Mouse (Mus musculus) layer of hippocampus, postnatal 36 days (tissue): Measurements from ENCODE around the gene Fgfr2. TPM values are rescaled to one million over a fixed set of nuclear protein-coding genes. Genes with fewer than 3 reads are reported as not detected.
"Not testable (repeated sequence)": the region's sequence is repeated elsewhere in the genome, so short reads cannot be mapped to it uniquely, and the experiment has no call there.

Experiments used
- DNase-seq, 2 experiments: peaks; one replicate each; pipeline ENCODE4 v3.0.0; 2022
- total RNA-seq, 2 experiments: library from RNA; stranded (reverse); gene quantifications; 2 replicates each; pipeline ENCODE4 v1.2.3; 2021

The Fgfr2 gene
- total RNA-seq, 2 experiments from 2014 or later: 45.4 to 47.9 TPM

DNA sequence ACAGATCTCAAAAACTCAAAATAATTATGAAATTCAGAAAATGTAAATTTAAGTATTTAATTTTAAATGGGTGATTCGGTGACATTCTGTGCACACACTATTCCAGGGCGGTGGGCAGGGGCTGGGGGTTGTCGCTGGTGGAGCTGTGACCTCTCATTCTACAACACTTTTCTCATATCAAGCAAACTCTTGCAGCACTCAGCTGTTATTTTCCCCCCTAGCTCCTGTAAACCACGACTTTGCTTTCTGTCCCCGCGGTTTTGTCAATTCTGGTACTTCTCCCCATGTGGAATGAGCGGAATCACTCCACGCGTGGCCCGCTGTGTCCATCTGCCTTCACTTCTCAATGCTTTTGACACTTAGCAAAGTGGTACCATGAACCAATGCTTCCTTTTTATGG is 2549.4 kb downstream of the Fgfr2 start:
- no peak for DNase-seq

DNA sequence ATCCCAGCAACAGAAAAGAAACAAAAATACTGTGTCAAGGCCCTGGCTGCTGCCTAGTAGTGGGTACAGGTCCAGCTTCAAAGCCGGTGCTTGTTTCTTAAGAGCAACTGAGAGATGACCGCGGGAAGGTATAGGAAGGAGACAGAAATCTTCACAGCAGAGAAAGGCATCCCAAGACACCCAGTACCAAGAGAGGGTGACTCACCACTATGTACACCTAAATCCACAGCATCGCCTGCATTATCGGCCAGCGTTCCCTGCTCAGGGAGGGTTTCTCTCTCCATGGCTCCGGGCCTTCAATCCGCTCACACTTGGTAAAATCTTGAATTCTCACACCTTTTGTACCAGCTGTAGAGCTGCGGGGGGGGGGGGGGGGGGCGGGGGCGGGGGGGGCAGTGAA is 2550.3 kb downstream of the Fgfr2 start, which contains the start of gene Nsmce4a:
Gene Nsmce4a (minus strand): TSS at position 298 of the 400 bp plus-strand sequence.
- no peak for DNase-seq

DNA sequence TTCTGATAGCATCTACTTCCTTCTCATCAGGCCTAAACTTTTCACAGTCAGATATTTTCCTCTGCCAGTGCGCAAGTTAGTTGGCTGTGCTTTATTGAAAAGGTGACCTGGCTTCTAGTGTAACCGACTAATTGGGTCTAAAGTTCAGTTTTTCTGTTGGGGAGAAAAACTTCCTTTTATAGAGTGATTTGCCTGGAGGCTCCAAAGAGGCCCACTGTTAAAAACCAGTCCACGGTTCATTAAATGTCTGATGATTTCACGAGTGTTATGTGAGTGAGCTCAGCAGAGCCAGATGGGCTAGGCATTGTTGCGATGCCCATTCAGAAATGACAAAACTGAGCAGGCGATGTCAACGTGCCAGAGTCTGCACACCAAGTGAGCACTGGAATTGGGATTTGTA is 2552.7 kb downstream of the Fgfr2 start:
- DNase-seq: no peak

DNA sequence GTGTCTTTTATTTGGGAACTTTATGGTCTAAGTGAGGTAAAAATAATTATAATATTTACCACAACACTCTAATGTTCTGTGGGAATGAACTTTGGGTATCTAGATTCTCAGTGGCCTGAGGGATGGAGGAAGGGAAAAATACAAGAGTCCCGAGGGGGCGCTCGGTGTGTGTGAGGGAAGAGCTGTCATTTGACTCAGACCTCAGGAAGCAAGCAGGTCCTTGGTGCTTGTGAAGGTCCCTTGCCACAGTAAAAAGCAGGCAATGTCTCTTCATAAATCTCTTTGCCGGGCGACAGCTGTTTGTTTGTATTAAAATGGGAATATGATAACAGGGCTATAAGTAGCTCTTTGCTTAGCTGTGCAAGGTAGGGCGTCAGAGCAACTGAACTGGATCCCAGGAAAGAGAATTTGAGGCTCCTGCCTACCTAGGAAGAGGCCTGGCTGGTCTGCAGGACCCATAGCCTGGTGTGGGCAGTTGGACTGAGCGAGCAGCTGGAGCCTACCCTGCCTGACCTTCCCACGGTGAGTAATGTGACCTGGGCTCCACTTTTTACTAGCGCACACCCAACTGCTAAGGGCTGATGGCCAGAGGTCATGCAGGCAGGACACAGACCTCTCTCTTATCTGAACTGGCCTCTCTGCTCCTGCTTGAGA is 2554.2 kb downstream of the Fgfr2 start:
- no peak for DNase-seq

DNA sequence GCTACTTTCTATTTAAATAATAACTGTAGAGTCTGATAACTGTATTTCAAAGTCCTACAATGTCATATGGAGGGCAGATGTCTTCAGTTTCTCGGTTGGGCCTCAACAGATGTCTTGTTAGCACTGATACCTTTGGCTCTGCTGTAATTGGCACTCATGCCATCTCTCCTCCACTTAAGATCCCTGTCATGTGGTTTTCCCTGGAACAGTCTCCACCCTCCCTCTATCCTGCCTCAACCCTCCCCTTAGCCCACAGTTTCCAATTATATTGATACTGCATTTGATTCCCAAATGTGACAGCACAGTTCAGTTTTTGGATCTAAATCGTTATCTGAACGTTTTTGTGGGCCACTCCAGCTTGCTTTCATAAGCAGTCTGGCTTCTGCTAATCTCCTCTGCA is 2558.6 kb downstream of the Fgfr2 start:
- DNase-seq: no peak

DNA sequence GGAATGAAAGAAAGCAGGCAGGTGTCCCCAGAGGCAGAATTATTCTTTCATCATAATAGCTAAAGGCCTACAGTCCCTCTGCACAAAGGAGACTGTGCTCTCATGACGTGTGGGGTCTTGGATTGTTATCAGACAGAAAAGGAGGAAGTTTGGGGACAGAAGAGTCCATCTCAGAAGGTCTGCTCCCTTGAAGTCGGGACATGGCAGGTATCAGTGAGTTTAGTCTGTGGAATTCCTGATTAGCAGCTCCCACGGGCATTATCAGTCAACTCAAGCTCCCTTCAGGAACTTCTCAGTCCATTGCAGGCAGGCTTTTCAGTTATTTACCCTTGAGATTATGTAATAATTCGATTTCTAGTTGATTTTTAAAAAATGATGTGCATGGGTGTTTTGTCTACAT is 2559.3 kb downstream of the Fgfr2 start:
- no peak for DNase-seq

DNA sequence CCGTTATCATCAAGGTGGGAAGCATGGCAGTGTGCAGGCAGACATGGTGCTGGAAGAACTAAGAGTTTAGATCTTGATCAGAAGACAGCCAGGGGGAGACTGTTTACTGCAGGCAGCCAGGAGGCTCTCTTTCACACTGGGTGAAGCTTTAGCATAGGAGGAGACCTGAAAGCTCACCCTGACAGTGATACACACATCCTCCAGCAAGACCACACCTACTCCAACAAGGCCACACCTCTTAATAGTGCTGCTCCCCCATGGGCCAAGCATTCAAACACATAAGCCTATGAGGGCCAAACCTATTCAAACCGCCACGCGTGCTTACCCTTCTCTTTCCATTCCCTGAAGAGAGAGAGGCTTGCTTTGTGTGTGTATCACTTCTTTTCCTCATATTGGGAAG is 2559.9 kb downstream of the Fgfr2 start:
- no peak for DNase-seq

DNA sequence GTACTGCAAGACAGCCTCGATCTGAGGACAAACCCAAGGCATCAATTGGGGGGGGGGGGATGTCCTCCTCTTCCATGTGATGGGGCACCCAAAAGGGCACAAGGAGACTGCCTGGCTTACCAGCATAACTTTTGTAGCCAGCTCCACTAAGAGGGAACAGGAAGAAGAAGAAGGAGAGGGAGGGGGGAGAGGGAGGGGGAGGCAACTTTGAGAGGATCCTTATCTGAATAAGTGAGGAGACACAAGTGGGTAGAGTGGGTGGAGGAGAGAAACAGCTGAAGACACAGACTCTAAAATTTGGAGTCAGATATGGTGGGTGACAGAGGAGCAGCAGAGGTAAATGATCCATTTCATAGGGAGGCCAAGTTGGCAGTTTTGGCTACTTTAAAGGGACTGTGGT is 2562.2 kb downstream of the Fgfr2 start:
- no peak for DNase-seq

DNA sequence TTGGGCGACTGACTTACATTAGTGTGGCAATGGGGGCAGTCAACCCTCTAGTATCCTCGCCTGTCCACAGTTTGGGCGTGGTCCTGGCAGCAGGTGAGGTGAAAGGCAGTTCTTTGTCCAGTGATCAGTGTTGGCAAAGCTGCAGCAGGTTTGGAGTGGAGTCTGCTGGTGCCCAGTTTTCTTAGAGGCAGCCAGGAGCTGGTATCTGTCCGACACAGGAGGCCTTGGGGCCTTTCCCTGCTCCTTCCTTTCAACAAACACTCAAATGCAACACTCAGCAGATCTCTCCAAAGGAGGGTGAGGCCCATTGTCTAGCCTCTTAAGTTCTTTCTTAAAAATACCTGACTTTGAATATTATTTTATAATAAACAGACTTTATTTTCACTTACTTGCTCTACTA is 2564.6 kb downstream of the Fgfr2 start:
- no peak for DNase-seq

DNA sequence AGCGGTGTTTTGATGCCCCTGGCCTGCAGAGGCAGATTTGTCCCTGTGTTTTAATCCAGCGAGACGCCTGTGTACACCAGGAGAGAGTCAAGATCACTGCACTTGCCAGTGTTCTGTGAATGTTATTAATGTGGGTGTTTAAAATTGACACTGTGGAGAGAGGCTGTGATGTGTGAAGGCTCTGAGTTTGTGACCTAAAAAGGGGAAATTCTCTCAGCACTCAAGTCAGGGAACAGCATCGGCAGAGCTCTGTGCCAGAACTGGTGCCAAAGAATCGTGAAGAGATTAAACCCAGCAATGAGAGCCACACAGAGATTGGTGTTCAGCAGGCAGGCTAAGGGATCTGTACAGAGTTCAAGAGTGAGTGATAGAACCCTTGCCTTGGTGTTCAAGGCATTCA is 2567.6 kb downstream of the Fgfr2 start:
- DNase-seq: no peak

DNA sequence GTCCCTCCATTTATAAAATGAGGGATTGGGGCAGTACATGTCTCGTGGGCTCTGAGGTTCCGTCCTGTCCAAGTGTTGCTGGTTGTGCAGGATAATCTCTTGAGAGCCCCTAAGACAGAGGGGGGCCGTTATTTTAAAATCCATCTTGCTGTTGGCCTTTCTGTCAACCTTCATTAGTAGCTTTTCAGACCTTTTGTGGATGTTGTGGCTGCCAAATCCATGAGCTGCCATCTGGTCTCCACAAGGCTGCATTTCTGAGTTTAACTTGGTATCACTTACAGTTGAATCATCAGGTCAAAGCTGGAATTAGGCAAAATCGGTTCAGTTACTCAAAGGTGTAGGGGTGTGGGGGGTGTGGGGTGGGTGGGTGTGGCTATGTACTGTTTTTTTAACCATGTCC is 2569.8 kb downstream of the Fgfr2 start:
- DNase-seq: no peak

DNA sequence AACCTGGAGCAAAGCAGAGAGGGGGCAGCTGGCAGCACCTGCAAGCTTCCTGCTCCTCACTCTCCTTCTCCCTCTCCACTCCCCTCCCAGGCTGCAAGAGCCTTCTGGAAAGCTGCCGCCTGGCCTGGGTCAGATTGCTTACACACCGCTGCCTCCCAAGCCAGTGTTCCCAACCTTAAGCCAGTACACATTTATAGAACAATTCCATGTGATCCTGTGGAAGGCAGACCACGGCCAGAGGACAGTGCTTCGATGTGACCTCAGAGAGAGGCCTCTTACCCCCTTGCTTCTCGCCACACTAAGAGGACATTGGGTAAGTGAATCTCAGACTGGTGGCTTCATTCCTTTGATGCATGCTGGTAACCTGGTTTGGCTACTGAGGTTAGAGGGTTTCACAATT is 2570.4 kb downstream of the Fgfr2 start:
- no peak for DNase-seq

DNA sequence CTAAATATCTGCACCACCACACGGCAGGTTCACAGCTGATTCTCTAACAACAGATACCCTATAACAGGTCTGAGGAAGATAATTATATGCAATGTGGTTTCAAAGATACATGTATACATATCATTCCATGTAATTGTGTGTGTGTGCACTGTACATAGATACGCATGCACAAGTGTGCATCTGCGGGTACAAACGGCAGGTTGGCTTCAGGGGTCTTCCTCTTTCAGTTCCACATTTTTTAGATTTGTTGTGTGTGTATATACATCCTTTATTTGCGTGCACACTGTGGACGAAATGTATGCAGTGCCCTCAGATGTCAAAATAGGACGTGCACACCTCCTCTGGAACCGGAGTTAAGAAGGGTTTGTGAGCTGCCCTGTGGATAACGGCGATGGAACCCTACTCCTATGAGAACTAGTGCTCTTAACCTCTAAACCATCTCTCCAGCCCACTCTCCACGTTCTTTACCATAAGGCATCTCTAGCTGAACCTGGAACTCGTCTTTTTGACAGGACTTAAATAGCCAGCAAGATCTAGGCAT is 2575.4 kb downstream of the Fgfr2 start:
- no peak for DNase-seq

DNA sequence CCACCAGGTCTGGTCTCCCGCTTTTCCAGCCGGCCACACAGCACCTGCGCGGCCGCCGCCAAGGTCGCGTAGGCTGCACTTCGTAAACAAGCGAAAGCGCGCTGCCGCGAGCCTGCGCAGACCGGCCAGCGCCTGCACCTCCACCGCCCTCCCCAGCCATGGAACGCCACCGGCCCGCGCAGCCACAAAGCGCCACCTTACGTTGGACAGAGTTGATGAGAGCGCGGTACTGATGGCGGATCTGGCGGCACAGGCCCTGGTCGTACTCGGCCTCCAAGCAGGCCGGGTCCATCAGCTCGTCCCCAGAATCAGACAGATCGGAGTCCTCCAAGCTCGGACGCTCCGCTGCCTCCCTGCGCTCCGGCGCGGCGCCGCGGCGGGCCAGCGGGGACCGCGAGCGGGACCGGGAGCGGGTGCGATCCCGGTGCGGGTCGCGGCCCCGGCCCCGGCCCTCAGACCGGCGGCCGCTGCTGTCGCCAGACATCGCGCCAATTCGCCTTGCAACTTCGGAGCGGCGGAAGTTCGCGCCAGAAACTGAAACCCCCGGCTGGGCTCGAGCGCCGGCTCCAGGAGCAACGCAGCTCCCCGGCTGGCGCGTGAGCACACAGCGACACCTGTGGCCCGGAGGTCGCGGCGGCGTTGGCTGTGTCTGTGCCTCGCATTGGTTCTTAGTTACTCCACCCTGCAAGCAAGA is 2576.2 kb downstream of the Fgfr2 start:
- peak; percentile 89 for DNase-seq

DNA sequence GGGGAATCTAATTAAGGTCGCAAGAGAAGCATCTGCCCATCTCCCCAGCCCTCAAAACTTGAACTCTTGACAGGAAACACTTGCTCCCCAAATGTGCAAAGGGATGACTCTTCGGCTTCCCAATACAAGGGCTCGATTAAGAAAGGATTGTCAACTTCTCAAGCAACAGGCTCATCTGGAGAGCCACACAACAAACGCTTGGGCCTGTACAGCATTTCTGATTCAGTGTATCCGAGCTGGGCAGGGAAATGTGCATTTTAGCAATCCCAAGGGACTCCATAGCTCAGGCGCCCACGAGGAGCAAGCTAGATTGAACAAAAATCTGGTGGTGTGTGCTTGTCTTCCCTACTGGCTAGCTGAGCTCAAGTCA is 2576.7 kb downstream of the Fgfr2 start:
- no peak for DNase-seq

DNA sequence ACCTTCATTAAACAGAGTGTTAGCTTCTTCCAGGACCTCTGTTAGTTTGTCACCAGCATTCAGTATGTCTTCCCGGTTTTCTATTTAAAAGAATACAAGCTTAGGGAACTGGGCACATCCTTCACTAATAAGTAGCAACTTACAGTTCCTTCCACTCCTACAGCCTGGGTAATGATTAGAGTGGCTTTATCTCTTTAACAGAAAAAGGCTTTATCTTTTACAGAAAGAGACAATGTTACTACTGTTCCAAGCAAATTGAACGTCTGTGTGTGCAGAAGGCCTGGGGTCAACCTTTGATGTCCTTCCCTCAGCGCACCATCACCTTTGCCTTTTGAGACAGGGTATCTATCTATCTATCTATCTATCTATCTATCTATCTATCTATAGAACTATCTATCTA is 2577.3 kb downstream of the Fgfr2 start:
- no peak for DNase-seq

DNA sequence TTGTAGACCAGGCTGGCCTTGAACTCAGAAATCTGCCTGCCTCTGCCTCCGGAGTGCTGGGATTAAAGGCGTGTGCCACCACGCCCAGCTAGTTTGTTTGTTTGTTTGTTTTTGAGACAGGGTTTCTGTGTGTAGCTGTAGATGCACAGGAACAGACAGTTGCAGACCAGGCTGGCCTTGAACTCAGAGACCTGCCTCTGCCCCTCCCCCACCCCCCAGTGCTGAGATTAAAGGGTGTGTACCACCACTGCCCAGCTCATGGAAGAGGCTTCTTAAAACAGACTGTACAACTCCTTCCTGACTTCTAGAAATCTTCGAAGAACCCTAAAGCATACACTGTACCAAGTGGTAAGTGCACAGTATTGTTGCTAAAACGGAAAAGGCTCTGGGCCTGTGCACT is 2577.7 kb downstream of the Fgfr2 start:
- no peak for DNase-seq

DNA sequence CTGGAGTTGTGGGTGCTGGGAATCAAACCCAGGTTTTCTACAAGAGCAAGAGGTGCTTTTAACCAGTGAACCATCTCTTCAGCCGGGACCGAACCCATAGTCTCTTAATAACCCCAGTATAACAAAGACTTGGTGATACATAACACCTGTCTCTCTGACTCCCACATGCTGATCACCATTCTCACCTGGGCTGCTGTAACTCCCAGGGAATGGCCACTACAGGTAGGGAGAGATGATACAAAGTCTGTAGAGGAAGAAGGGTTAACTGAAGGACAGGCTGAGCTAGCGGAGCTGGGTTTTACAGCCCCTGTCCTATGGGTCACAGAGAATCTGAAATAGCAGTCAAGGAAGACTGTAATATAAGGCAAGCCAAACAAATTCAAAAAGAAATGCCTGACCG is 2580.0 kb downstream of the Fgfr2 start:
- DNase-seq: no peak

DNA sequence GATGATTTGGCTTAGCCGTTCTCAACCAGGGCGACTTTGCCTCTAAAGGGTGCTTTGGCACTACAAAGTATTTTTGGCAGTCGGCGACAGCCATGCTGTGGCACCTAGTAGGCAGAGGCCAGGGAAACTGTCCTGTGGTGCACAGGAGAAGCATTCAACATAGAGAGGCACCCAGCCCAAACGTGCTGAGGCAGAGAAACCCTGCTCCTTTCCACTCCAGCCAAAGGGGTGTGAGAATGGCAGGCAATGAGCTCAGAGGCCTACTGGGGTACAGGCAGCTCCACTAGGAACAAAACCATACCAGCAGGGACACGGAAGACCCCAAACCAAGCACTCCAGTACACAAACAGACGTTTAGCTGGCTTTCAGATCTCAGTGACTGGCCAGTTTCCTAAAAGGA is 2583.0 kb downstream of the Fgfr2 start:
- DNase-seq: no peak

DNA sequence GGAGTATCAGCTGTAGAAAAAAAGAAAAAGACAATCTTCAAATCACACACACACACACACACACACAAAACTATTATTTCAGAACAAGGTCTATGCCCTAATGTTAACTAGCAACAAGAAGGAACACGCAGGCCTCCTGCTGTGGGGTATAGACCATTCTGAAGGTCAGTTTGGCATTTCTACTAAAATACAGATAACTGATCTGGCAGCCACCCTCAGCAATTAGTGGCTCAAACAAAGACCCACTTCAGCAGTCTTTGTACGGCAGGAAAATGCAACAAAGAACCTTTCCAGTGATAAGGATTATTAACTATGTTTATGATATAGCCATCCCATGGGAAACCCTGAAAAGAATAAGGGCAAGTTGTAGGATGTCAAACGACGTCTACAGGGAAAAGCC is 2586.1 kb downstream of the Fgfr2 start:
- DNase-seq: no peak

DNA sequence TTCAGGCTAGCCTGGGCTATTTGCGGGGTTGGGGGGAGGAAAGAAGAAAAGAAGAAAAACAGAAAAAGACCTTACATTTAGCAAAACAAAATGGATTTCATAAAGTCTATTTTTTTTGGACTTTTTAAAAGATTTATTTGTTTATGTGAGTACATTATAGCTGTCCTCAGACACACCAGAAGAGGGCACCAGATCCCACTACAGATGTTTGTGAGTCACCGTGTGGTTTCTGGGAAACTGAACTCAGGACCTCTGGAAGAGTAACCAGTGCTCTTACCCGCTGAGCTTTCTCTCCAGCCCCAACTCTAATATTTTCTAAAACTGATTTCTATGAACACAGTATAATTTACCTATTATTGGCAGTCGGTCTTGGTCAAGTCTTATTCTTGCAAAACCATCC is 2588.0 kb downstream of the Fgfr2 start:
- DNase-seq: no peak

DNA sequence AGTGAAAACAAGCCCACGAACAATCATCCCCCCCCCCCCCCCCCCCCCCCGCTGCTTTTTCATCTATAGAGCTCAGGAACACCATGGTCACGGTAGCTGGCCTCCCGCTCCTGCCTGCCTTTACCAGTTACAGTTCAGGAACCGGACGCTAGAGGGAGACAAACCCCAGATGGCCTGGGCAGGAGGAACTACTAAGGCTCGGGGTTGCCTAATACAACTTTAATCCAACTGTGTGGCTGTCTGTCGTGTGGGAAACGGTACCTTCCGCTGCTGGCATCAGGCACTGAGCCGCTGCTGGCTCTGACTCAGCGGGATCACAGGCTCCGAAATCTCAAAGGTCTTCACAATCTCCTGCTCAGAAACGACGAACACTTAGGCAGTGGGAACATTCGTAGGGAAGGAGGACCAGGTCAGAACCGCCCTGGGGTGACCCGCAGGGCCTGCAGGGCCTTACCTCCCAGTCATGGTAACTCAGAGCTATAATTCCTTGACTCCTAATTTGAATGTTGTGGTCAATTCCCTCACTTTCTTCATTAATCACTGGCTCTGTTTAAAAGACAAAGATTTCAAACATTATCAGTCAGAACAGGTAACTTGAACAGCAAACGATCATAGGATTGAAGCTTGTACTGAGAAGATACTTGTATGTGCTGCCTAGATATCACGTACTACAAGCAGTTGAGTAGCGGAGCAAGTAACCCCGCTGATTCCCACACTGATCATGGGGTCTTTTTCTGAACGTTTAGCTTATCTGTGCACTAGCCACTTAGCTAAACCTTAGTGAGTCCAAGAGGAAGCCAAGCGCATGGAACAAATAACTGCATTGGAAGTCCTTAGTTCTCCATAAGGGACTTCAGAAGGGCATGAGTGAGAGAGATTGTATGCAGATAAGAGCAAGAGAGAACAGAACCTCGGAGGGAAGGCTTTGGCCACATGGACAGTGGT is 2589.6 kb downstream of the Fgfr2 start:
- peak; percentile 79 to 90 for DNase-seq

DNA sequence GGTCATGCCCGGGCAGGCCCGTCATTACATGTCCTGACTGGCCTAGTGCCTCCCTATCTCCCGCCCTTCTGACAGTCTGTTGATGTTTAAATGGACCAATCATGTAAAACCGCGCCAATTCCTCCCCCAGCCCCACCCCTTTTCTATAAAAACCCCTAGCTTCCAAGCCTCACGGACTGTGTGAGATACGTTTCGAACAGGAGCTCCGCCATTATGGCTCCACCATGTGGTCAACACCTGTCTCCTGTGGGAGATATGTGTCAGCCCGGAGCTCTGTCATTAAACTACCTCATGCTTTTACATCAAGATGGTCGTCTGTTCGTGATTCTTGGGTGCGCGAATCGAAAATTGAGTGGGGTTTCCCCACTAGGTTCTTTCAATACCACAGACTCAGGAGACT is 2592.0 kb downstream of the Fgfr2 start:
- not testable (repeated sequence) for DNase-seq
